10 mouse cellular contexts compared by ENCODE assay signal in the genomic region with DNA sequence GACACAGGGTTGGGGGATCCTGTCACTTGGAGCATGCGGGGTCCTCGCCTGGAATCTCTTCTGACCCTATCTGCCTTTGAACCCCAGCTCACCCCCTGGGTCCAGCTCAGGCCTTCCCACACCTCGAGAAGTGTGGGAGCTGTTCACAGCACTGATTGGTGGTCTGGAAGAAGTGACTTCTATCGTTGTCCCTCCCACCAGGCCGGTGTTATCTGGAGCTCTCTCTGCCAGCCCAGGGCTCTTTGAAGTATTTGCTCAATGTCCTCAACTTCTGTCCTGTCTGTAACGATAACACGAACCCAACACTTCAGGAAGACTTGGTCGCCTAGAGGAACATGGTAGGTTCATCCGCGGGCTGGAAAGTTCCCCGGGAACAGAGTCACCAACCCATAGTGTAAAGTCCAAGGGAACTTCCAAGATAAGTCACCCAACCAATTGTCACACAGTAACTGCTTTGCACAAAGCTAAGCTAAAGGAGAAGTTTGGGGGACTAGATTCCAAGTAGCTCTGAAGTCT. TPM values are rescaled to one million over a fixed set of nuclear protein-coding genes. Genes with fewer than 3 reads are reported as not detected.
A peak's percentile ranks its signal among the peaks of the same experiment; 100 is the strongest.
DNase-seq lines count a peak whose midpoint lies in the region; ATAC-seq and TF ChIP-seq lines count a peak whose summit lies in the region.
"Had no signal": no experiment of that assay in that cellular context is flagged by ENCODE, and none has a peak within 500 bp of the region (broad histone marks: within the 10 kb centered on the region; RNA-seq: fewer than 3 reads in every experiment).

No protein-coding gene starts in this region.

- no peak for TF ChIP-seq POLR2A in kidney, adult 2 months (IDR thresholded peaks at IDR 0.05; ENCODE audit: low read depth, low read length)

- TF ChIP-seq CTCF in kidney, adult 2 months (conservative IDR thresholded peaks at IDR 0.05; ENCODE audit: insufficient read depth, insufficient read length, low read depth, low read length), result no peak
- no peak for TF ChIP-seq CTCF in forebrain, postnatal 0 days (IDR thresholded peaks at IDR 0.05; ENCODE audit: low read depth)

- H3K27ac ChIP-seq in kidney, adult 2 months (ENCODE audit: insufficient read depth, low read depth, low read length), result no peak overlapping the region
- no peak overlapping the region for H3K27ac ChIP-seq in forebrain, postnatal 0 days (ENCODE audit: low read depth, low read length)

- H3K9me3 ChIP-seq in forebrain, postnatal 0 days (ENCODE audit: low read length), result no peaks in the 10 kb centered on the region

- no peaks in the 10 kb centered on the region for H3K27me3 ChIP-seq in kidney, adult 2 months (replicated peaks; ENCODE audit: control insufficient read depth, insufficient read depth, low read length)
- 0 out of 2 replicates have a peak, but pooled peaks cover 7% of the 10 kb centered on the region for H3K27me3 ChIP-seq in forebrain, postnatal 0 days (ENCODE audit: insufficient read depth, low read length)

- peaks cover 13% of the 10 kb centered on the region for H3K4me1 ChIP-seq in kidney, adult 2 months (ENCODE audit: control insufficient read depth, insufficient read depth, low read length)
- peaks cover 9% of the 10 kb centered on the region; the same call in 1 of the 2 replicates for H3K4me1 ChIP-seq in forebrain, postnatal 0 days (ENCODE audit: insufficient read depth)

- H3K4me3 ChIP-seq in kidney, adult 2 months (ENCODE audit: insufficient read depth, low read depth, low read length), result peak overlapping the region; percentile 9
- no peak overlapping the region for H3K4me3 ChIP-seq in forebrain, postnatal 0 days (ENCODE audit: low read depth, low read length)

- peak; percentile 47 for DNase-seq in kidney, adult 2 months
- no peak for DNase-seq in kidney, postnatal 14 days
- DNase-seq in MEL-GATA-1-ER (ENCODE audit: extremely low read depth, low read depth), result peak; percentile 51
- DNase-seq in forebrain, postnatal 0 days, result no peak
- DNase-seq in gastrocnemius, postnatal 10 days, result no peak
- DNase-seq in ovary, postnatal 10 days (ENCODE audit: low spot score), result no peak
- DNase-seq in adrenal gland, postnatal 14 days, result no peak
- DNase-seq: adrenal gland, adult 8-10 months had no signal

- H3K4me2 ChIP-seq in forebrain, postnatal 0 days (ENCODE audit: low read depth), result peak overlapping the region; percentile 83

- no peaks in the 10 kb centered on the region for H3K36me3 ChIP-seq in kidney, adult 2 months (ENCODE audit: control insufficient read depth, insufficient read depth, low read length)
- no peaks in the 10 kb centered on the region for H3K36me3 ChIP-seq in forebrain, postnatal 0 days (ENCODE audit: insufficient read depth)

- H3K9ac ChIP-seq in forebrain, postnatal 0 days, result no peak overlapping the region

- 51% methylated on average over 11 of the region's 11 CpGs for WGBS in kidney, adult 2 months
- WGBS in forebrain, postnatal 0 days, result 77% methylated on average over 11 of the region's 11 CpGs

- no peak for ATAC-seq in forebrain, postnatal 0 days
- peak; percentile 29; the same call in 1 of the 2 replicates for ATAC-seq in megakaryocyte-erythroid progenitor cell, adult 5-6 weeks (replicated peaks; ENCODE audit: low FRiP score, low TSS enrichment, poor library complexity, severe bottlenecking)

RNA-seq across cellular contexts. Expression of a gene that starts 4.4 kb away (rescaled TPM):
- polyA plus RNA-seq in kidney, adult 2 months (2012; rRNA removed), result 36.6 and 40.4 TPM in 2 replicates
- 42.2 and 48.1 TPM in 2 replicates for total RNA-seq in forebrain, postnatal 0 days (2014; rRNA removed)
- polyA plus RNA-seq in forebrain, postnatal 0 days (2015; fragmentation: Nextera tagmentation; extraction: Ambion mirVana), result 1.7 TPM in 2 replicates
- total RNA-seq in megakaryocyte-erythroid progenitor cell, adult 5-6 weeks (2014; fragmentation: Nextera tagmentation), result 5.4 and 6.1 TPM in 2 replicates
- total RNA-seq in megakaryocyte-erythroid progenitor cell, adult 5-6 weeks (2017), result 4.8 and 5.4 TPM in 2 replicates
- total RNA-seq in gastrocnemius, postnatal 10 days (2021), result 10 to 100 TPM; 32.2 to 32.4 TPM
- 37.0 and 45.2 TPM in 2 replicates for total RNA-seq in adrenal gland, postnatal 14 days (2021)

RNA-seq across cellular contexts. Expression of a gene that starts 26.8 kb away (rescaled TPM):
- 139 and 149 TPM in 2 replicates for polyA plus RNA-seq in kidney, adult 2 months (2012; rRNA removed)
- 14.4 and 15.5 TPM in 2 replicates for total RNA-seq in forebrain, postnatal 0 days (2014; rRNA removed)
- 27.2 and 27.8 TPM in 2 replicates for polyA plus RNA-seq in forebrain, postnatal 0 days (2015; fragmentation: Nextera tagmentation; extraction: Ambion mirVana)
- total RNA-seq in megakaryocyte-erythroid progenitor cell, adult 5-6 weeks (2014; fragmentation: Nextera tagmentation), result 10.1 TPM in 1 of 2 replicates, not detected in the other
- total RNA-seq in megakaryocyte-erythroid progenitor cell, adult 5-6 weeks (2017), result 15.9 TPM in 1 of 2 replicates, not detected in the other
- 10 to 100 TPM; 84.5 to 99.4 TPM for total RNA-seq in gastrocnemius, postnatal 10 days (2021)
- 277 and 297 TPM in 2 replicates for total RNA-seq in adrenal gland, postnatal 14 days (2021)

RNA-seq across cellular contexts. Expression of a gene that starts 29.3 kb away (rescaled TPM):
- polyA plus RNA-seq in kidney, adult 2 months (2012; rRNA removed), result 0.86 and 1.2 TPM in 2 replicates
- 5.0 and 6.8 TPM in 2 replicates for total RNA-seq in forebrain, postnatal 0 days (2014; rRNA removed)
- polyA plus RNA-seq in forebrain, postnatal 0 days (2015; fragmentation: Nextera tagmentation; extraction: Ambion mirVana), result 3.6 and 4.1 TPM in 2 replicates
- 2.6 and 2.9 TPM in 2 replicates for total RNA-seq in megakaryocyte-erythroid progenitor cell, adult 5-6 weeks (2014; fragmentation: Nextera tagmentation)
- 0.61 and 2.6 TPM in 2 replicates for total RNA-seq in megakaryocyte-erythroid progenitor cell, adult 5-6 weeks (2017)
- total RNA-seq in gastrocnemius, postnatal 10 days (2021), result under 1 TPM; 0.59 to 0.68 TPM
- total RNA-seq in adrenal gland, postnatal 14 days (2021), result 6.3 and 6.4 TPM in 2 replicates

RNA-seq across cellular contexts. Expression of a gene that starts 41.5 kb away (rescaled TPM):
- polyA plus RNA-seq in kidney, adult 2 months (2012; rRNA removed), result 53.9 and 56.5 TPM in 2 replicates
- total RNA-seq in forebrain, postnatal 0 days (2014; rRNA removed), result 13.0 and 21.9 TPM in 2 replicates
- 10.0 and 12.6 TPM in 2 replicates for polyA plus RNA-seq in forebrain, postnatal 0 days (2015; fragmentation: Nextera tagmentation; extraction: Ambion mirVana)
- 6.8 and 19.0 TPM in 2 replicates for total RNA-seq in megakaryocyte-erythroid progenitor cell, adult 5-6 weeks (2014; fragmentation: Nextera tagmentation)
- total RNA-seq in megakaryocyte-erythroid progenitor cell, adult 5-6 weeks (2017), result 0.23 and 0.28 TPM in 2 replicates
- 10 to 100 TPM; 11.9 to 18.6 TPM for total RNA-seq in gastrocnemius, postnatal 10 days (2021)
- 28.1 and 32.6 TPM in 2 replicates for total RNA-seq in adrenal gland, postnatal 14 days (2021)
- total RNA-seq: neutrophil, adult 5-6 weeks had no signal

RNA-seq across cellular contexts. Expression of a gene that starts 44.4 kb away (rescaled TPM):
- 397 and 399 TPM in 2 replicates for polyA plus RNA-seq in kidney, adult 2 months (2012; rRNA removed)
- 322 and 350 TPM in 2 replicates for total RNA-seq in forebrain, postnatal 0 days (2014; rRNA removed)
- polyA plus RNA-seq in forebrain, postnatal 0 days (2015; fragmentation: Nextera tagmentation; extraction: Ambion mirVana), result 499 and 621 TPM in 2 replicates
- total RNA-seq in megakaryocyte-erythroid progenitor cell, adult 5-6 weeks (2014; fragmentation: Nextera tagmentation), result 226 and 360 TPM in 2 replicates
- total RNA-seq in megakaryocyte-erythroid progenitor cell, adult 5-6 weeks (2017), result 171 and 175 TPM in 2 replicates
- 100 to 1,000 TPM; 174 to 190 TPM for total RNA-seq in gastrocnemius, postnatal 10 days (2021)
- 216 and 225 TPM in 2 replicates for total RNA-seq in adrenal gland, postnatal 14 days (2021)

Comparison
In these comparisons a context has a peak if more than half of its experiments do, and no peak if none do; other contexts are left out.
1. DNase-seq: peak in kidney, adult 2 months (single experiment) and MEL-GATA-1-ER (single experiment); none in kidney, postnatal 14 days (single experiment), forebrain, postnatal 0 days (single experiment), gastrocnemius, postnatal 10 days (single experiment), ovary, postnatal 10 days (single experiment) and adrenal gland, postnatal 14 days (single experiment).